Mouse (Mus musculus): ENCODE results near the gene Gng8. TPM values are rescaled to one million over a fixed set of nuclear protein-coding genes. Genes with fewer than 3 reads are reported as not detected.
A peak's percentile ranks its signal among the peaks of the same experiment; 100 is the strongest.

Gene Gng8
- polyA plus RNA-seq, 1 experiment from 2014 or later = 4.2 TPM

- ATAC-seq (replicated peaks; ENCODE audit: insufficient number of reproducible peaks, insufficient read depth, low FRiP score, low read depth) = no peak
- peaks cover 56% of the 10 kb centered on the region for H3K4me1 ChIP-seq (replicated peaks)
- H3K36me3 ChIP-seq = peaks cover 38% of the 10 kb centered on the region
- WGBS = 75% methylated on average over 9 of the region's 9 CpGs
- H3K9ac ChIP-seq = no peak overlapping the region
- no peak overlapping the region for H3K4me3 ChIP-seq
- no peak overlapping the region for H3K27ac ChIP-seq
- H3K27me3 ChIP-seq = no peaks in the 10 kb centered on the region
- no peak overlapping the region for H3K4me2 ChIP-seq
- H3K9me3 ChIP-seq (replicated peaks) = no peaks in the 10 kb centered on the region
These were observed 26.4 kb downstream of the Gng8 start for GRCm38 (mm10) chr7:16918014-16918413.

- Histone ChIP-seq H3K4me3 (no peak overlapping the region), H3K4me1 (replicated peaks) (peaks cover 57% of the 10 kb centered on the region), H3K9me3 (replicated peaks) (no peaks in the 10 kb centered on the region), H3K27ac (no peak overlapping the region), H3K27me3 (no peaks in the 10 kb centered on the region), H3K4me2 (no peak overlapping the region), H3K36me3 (peaks cover 38% of the 10 kb centered on the region), H3K9ac (no peak overlapping the region)
- no peak for ATAC-seq (replicated peaks; ENCODE audit: insufficient number of reproducible peaks, insufficient read depth, low FRiP score, low read depth)
- 78% methylated on average over 3 of the region's 3 CpGs for WGBS
These were observed 27.1 kb downstream of the Gng8 start for GRCm38 (mm10) chr7:16918670-16919069.

GRCm38 (mm10) chr7:16919395-16920149, 28.0 kb downstream of the Gng8 start:
- no peak for ATAC-seq (replicated peaks; ENCODE audit: insufficient number of reproducible peaks, insufficient read depth, low FRiP score, low read depth)
- Histone ChIP-seq H3K27me3 (no peaks in the 10 kb centered on the region), H3K4me1 (replicated peaks) (peaks cover 57% of the 10 kb centered on the region), H3K4me3 (no peak overlapping the region), H3K9ac (0 out of 2 replicates have a peak overlapping the region, but pooled peaks have one; percentile 13), H3K27ac (0 out of 2 replicates have a peak overlapping the region, but pooled peaks have one; percentile 24), H3K36me3 (peaks cover 36% of the 10 kb centered on the region), H3K9me3 (replicated peaks) (no peaks in the 10 kb centered on the region), H3K4me2 (0 out of 2 replicates have a peak overlapping the region, but pooled peaks have one; percentile 11)
- WGBS = 72% methylated on average over 13 of the region's 13 CpGs

GRCm38 (mm10) chr7:16920150-16920579, 28.6 kb downstream of the Gng8 start:
- WGBS = 77% methylated on average over 7 of the region's 7 CpGs
- no peak for ATAC-seq (replicated peaks; ENCODE audit: insufficient number of reproducible peaks, insufficient read depth, low FRiP score, low read depth)
- Histone ChIP-seq H3K9ac (0 out of 2 replicates have a peak overlapping the region, but pooled peaks have one; percentile 13), H3K4me3 (no peak overlapping the region), H3K9me3 (replicated peaks) (no peaks in the 10 kb centered on the region), H3K4me1 (replicated peaks) (peaks cover 60% of the 10 kb centered on the region), H3K4me2 (0 out of 2 replicates have a peak overlapping the region, but pooled peaks have one; percentile 11), H3K27ac (0 out of 2 replicates have a peak overlapping the region, but pooled peaks have one; percentile 24), H3K27me3 (no peaks in the 10 kb centered on the region), H3K36me3 (peaks cover 30% of the 10 kb centered on the region)

- peaks cover 22% of the 10 kb centered on the region for H3K36me3 ChIP-seq
These were observed 29.5 kb downstream of the Gng8 start for GRCm38 (mm10) chr7:16920818-16921791.

GRCm38 (mm10) chr7:16921881-16922335, 30.3 kb downstream of the Gng8 start:
- H3K27me3 ChIP-seq = no peaks in the 10 kb centered on the region
- 55% methylated on average over 6 of the region's 6 CpGs for WGBS
- ATAC-seq (replicated peaks; ENCODE audit: insufficient number of reproducible peaks, insufficient read depth, low FRiP score, low read depth) = no peak
- H3K4me3 ChIP-seq = peak overlapping the region; percentile 89
- peak overlapping the region; percentile 98 for H3K9ac ChIP-seq
- H3K4me1 ChIP-seq (replicated peaks) = peaks cover 53% of the 10 kb centered on the region
- no peaks in the 10 kb centered on the region for H3K9me3 ChIP-seq (replicated peaks)
- H3K36me3 ChIP-seq = peaks cover 16% of the 10 kb centered on the region
- peak overlapping the region; percentile 85 for H3K4me2 ChIP-seq
- peak overlapping the region; percentile 59 for H3K27ac ChIP-seq

More at GRCm38 (mm10) chr7:16920818-16921791, 29.5 kb downstream of the Gng8 start:
- 52% methylated on average over 21 of the region's 21 CpGs for WGBS
- H3K4me2 ChIP-seq = peak overlapping the region; percentile 85
- H3K9ac ChIP-seq = peak overlapping the region; percentile 98
- no peaks in the 10 kb centered on the region for H3K27me3 ChIP-seq
- H3K9me3 ChIP-seq (replicated peaks) = no peaks in the 10 kb centered on the region
- no peak for ATAC-seq (replicated peaks; ENCODE audit: insufficient number of reproducible peaks, insufficient read depth, low FRiP score, low read depth)
- H3K4me3 ChIP-seq = peak overlapping the region; percentile 89
- H3K27ac ChIP-seq = peak overlapping the region; percentile 59
- H3K4me1 ChIP-seq (replicated peaks) = peaks cover 60% of the 10 kb centered on the region

- ATAC-seq (replicated peaks; ENCODE audit: insufficient number of reproducible peaks, insufficient read depth, low FRiP score, low read depth) = no peak
- WGBS = 39% methylated on average over 10 of the region's 10 CpGs
- H3K4me1 ChIP-seq (replicated peaks) = peaks cover 50% of the 10 kb centered on the region
- peak overlapping the region; percentile 98 for H3K9ac ChIP-seq
- H3K27ac ChIP-seq = 0 out of 2 replicates have a peak overlapping the region, but pooled peaks have one; percentile 15
- no peaks in the 10 kb centered on the region for H3K9me3 ChIP-seq (replicated peaks)
- H3K36me3 ChIP-seq = peaks cover 10% of the 10 kb centered on the region
- H3K4me3 ChIP-seq = peak overlapping the region; percentile 89
- no peaks in the 10 kb centered on the region for H3K27me3 ChIP-seq
- H3K4me2 ChIP-seq = peak overlapping the region; percentile 85
These were observed 30.9 kb downstream of the Gng8 start for GRCm38 (mm10) chr7:16922360-16922973.

GRCm38 (mm10) chr7:16923283-16924036, 31.9 kb downstream of the Gng8 start:
- peaks cover 4% of the 10 kb centered on the region; the same call in 1 of the 2 replicates for H3K36me3 ChIP-seq
- H3K4me2 ChIP-seq = peak overlapping the region; percentile 85
- ATAC-seq (replicated peaks; ENCODE audit: insufficient number of reproducible peaks, insufficient read depth, low FRiP score, low read depth) = peak; percentile 2; the same call in 1 of the 2 replicates
- H3K9ac ChIP-seq = peak overlapping the region; percentile 98
- H3K27ac ChIP-seq = peak overlapping the region; percentile 97
- H3K27me3 ChIP-seq = no peaks in the 10 kb centered on the region
- WGBS = under 1% methylated on average over 50 of the region's 57 CpGs
- peaks cover 44% of the 10 kb centered on the region for H3K4me1 ChIP-seq (replicated peaks)
- H3K9me3 ChIP-seq (replicated peaks) = no peaks in the 10 kb centered on the region
- peak overlapping the region; percentile 89 for H3K4me3 ChIP-seq

- 2% methylated on average over 64 of the region's 64 CpGs for WGBS
- H3K4me3 ChIP-seq = peak within 1 kb of the TSS; percentile 89
- peaks cover 40% of the 10 kb centered on the region for H3K4me1 ChIP-seq (replicated peaks)
- H3K36me3 ChIP-seq = no peaks in the 10 kb centered on the region
- ATAC-seq (replicated peaks; ENCODE audit: insufficient number of reproducible peaks, insufficient read depth, low FRiP score, low read depth) = peak; percentile 88
- peak within 1 kb of the TSS; percentile 85 for H3K4me2 ChIP-seq
- no peaks in the 10 kb centered on the region for H3K9me3 ChIP-seq (replicated peaks)
- no peaks in the 10 kb centered on the region for H3K27me3 ChIP-seq
- H3K9ac ChIP-seq = peak within 1 kb of the TSS; percentile 98
- H3K27ac ChIP-seq = peak within 1 kb of the TSS; percentile 97
These were observed 32.6 kb downstream of the Gng8 start, which contains the start of gene Calm3 for GRCm38 (mm10) chr7:16924037-16924834. Gene Calm3, minus strand, starts transcription at chr7:16924114.

Data from heart, embryonic 15.5 days (tissue).